Mouse (Mus musculus) lung, embryonic 14.5 days (tissue): ENCODE measurements around the gene Sergef. TPM values are rescaled to one million over a fixed set of nuclear protein-coding genes. Genes with fewer than 3 reads are reported as not detected.

Experiments used
- ATAC-seq: fragments of 200-750 bp; cut with Nextera tagmentation; 2 replicates; pipeline ENCODE4 v1.8.0; 2017; ENCODE audit warnings: mild to moderate bottlenecking, moderate TSS enrichment, moderate library complexity; ENCODE audit not compliant: insufficient read depth
- DNase-seq: peaks from one replicate; pipeline ENCODE4 v3.0.0-alpha.2; 2015
- H3K27ac ChIP-seq: fragments of 300-500 bp; sonication (generic); 2 replicates; pipeline ENCODE4 v1.5.1; 2014; ENCODE audit warnings: low read depth, mild to moderate bottlenecking, moderate library complexity
- H3K27me3 ChIP-seq: fragments of 300-500 bp; sonication (generic); 2 replicates; pipeline ENCODE4 v1.6.1; 2014; ENCODE audit warnings: low read length, control low read depth; ENCODE audit not compliant: insufficient read depth
- H3K36me3 ChIP-seq: fragments of 300-500 bp; sonication (generic); 2 replicates; pipeline ENCODE4 v1.6.1; 2014; ENCODE audit warnings: control low read depth; ENCODE audit not compliant: insufficient read depth
- H3K4me1 ChIP-seq: fragments of 300-500 bp; sonication (generic); 2 replicates; pipeline ENCODE4 v1.6.1; 2014; ENCODE audit warnings: antibody characterized with exemption, control low read depth; ENCODE audit not compliant: insufficient read depth
- H3K4me2 ChIP-seq: fragments of 300-500 bp; sonication (generic); 2 replicates; pipeline ENCODE4 v1.6.1; 2014; ENCODE audit warnings: mild to moderate bottlenecking
- H3K4me3 ChIP-seq: fragments of 300-500 bp; sonication (generic); 2 replicates; pipeline ENCODE4 v1.5.1; 2014; ENCODE audit warnings: low read depth, low read length
- H3K9ac ChIP-seq: fragments of 300-500 bp; sonication (generic); 2 replicates; pipeline ENCODE4 v1.6.1; 2014
- H3K9me3 ChIP-seq: fragments of 300-500 bp; sonication (generic); 2 replicates; pipeline ENCODE4 v1.6.1; 2016; ENCODE audit warnings: low read depth, low read length, control low read depth
- CTCF ChIP-seq: IDR thresholded peaks from 2 replicates; pipeline ENCODE4 v1.5.1; 2016; ENCODE audit warnings: antibody characterized with exemption, low read depth
- WGBS: fragments of 180-500 bp; shearing (Covaris S2); extraction: QIAGEN DNeasy Blood & Tissue Kit; methylation state at CpG from one replicate; pipeline ENCODE4 v1.1.7; 2014; 5-methylcytosine and 5-hydroxymethylcytosine counted together
- polyA plus RNA-seq: library from polyadenylated mRNA; unstranded; fragments of >200 nt; fragmentation: Nextera tagmentation; extraction: Ambion mirVana; gene quantifications from 2 replicates; pipeline ENCODE4 v1.2.1, GENCODE M21; 2014

Sergef gene
- polyA plus RNA-seq, 1 experiment from 2014 or later: 12.7 TPM

DNA sequence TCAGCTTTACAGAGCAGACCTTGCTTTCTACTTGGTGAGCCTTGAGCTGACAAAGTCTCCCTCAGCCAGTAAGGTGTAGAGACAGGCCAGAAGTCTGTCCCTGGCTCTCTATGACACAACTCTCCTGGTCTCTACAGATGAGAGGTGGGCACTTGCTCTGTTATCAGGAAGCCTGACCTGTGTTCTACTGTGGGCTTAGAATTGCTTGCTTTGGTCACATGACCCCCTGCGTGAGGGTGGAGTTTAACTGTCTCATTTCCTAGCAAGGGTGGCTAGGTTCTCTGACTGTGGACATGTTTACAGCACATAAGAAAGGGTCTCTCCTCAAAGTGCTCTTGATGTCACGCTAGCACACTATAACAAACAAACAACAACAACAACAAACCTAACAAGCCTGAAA, 79.5 kb downstream of the Sergef start:
- Histone ChIP-seq H3K4me3 (no peak overlapping the region), H3K4me2 (no peak overlapping the region), H3K27me3 (no peaks in the 10 kb centered on the region), H3K9ac (no peak overlapping the region), H3K36me3 (no peaks in the 10 kb centered on the region), H3K27ac (no peak overlapping the region), H3K4me1 (no peaks in the 10 kb centered on the region), H3K9me3 (no peaks in the 10 kb centered on the region)
- no peak for TF ChIP-seq CTCF
- WGBS: 78% methylated on average over 2 of the region's 2 CpGs
- DNase-seq (no peak), ATAC-seq (no peak)

DNA sequence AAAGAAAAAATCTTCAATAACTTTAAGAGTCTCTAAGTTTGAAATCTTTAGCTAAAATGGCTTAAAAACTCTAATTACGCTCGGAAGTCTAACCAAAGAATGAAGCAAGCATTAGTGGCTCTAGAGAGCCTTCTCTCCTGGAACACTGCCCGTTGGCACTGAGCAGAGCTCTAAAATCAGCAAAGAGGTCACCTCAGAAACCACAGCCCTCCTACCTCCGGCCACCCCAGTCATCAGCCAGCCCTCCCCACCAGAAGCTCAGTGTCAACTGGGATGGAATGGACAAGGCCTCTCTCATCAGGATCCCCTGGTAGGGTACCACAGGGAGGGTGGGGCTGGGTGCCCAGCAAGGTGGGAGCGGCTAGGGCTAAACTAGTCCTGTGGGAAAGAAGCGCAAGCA, 80.0 kb downstream of the Sergef start:
- Histone ChIP-seq H3K27me3 (no peaks in the 10 kb centered on the region), H3K9ac (no peak overlapping the region), H3K36me3 (no peaks in the 10 kb centered on the region), H3K4me2 (no peak overlapping the region), H3K4me3 (no peak overlapping the region), H3K27ac (no peak overlapping the region), H3K9me3 (no peaks in the 10 kb centered on the region), H3K4me1 (0 out of 2 replicates have a peak, but pooled peaks cover 1% of the 10 kb centered on the region)
- TF ChIP-seq CTCF: no peak
- DNase-seq (peak; percentile 28), ATAC-seq (no peak)
- 82% methylated on average over 6 of the region's 6 CpGs for WGBS

GRCm38 (mm10) chr7:46559006-46559405, 80.6 kb downstream of the Sergef start:
- no peaks in the 10 kb centered on the region for H3K27me3 ChIP-seq
- no peak overlapping the region for H3K4me2 ChIP-seq
- H3K9ac ChIP-seq: no peak overlapping the region
- no peak overlapping the region for H3K4me3 ChIP-seq
- TF ChIP-seq CTCF: no peak
- WGBS: 77% methylated on average over 5 of the region's 5 CpGs
- no peak overlapping the region for H3K27ac ChIP-seq
- no peak for DNase-seq
- no peaks in the 10 kb centered on the region for H3K9me3 ChIP-seq
- no peaks in the 10 kb centered on the region for H3K36me3 ChIP-seq
- peaks cover 6% of the 10 kb centered on the region; the same call in 1 of the 2 replicates for H3K4me1 ChIP-seq
- ATAC-seq: no peak

DNA sequence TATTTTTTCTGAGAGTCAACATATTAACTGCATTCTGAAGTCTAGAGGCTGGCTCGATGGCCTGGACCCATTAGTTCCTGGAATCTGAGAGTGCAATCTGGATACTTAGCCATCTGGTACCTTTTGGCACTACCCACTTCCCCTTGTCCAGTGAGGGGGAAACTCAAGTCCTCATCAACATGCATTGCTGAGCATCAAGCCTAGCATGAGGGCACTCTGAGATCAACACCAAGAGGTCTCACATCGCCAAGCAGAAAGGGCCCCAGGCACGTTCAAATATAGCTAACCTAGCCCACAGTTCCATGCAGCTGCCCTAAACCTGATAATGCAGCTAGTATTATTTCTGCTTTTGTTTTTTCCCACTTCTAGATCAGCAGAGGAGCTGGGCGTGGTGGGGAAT, 81.6 kb downstream of the Sergef start:
- no peaks in the 10 kb centered on the region for H3K27me3 ChIP-seq
- peaks cover 16% of the 10 kb centered on the region for H3K4me1 ChIP-seq
- H3K4me3 ChIP-seq: no peak overlapping the region
- H3K9ac ChIP-seq: no peak overlapping the region
- H3K27ac ChIP-seq: no peak overlapping the region
- H3K36me3 ChIP-seq: no peaks in the 10 kb centered on the region
- TF ChIP-seq CTCF: no peak
- H3K9me3 ChIP-seq: no peaks in the 10 kb centered on the region
- ATAC-seq (no peak), DNase-seq (no peak)
- 89% methylated on average over 4 of the region's 4 CpGs for WGBS
- no peak overlapping the region for H3K4me2 ChIP-seq

- no peak overlapping the region for H3K9ac ChIP-seq
- H3K27ac ChIP-seq: no peak overlapping the region
- H3K36me3 ChIP-seq: no peaks in the 10 kb centered on the region
- H3K9me3 ChIP-seq: no peaks in the 10 kb centered on the region
- H3K4me2 ChIP-seq: no peak overlapping the region
- WGBS: 79% methylated on average over 11 of the region's 11 CpGs
- H3K4me3 ChIP-seq: no peak overlapping the region
- H3K4me1 ChIP-seq: peaks cover 18% of the 10 kb centered on the region
- H3K27me3 ChIP-seq: no peaks in the 10 kb centered on the region
- ATAC-seq: no peak
- no peak for TF ChIP-seq CTCF
- no peak for DNase-seq
Observed at GRCm38 (mm10) chr7:46557387-46557786, 82.2 kb downstream of the Sergef start.

DNA sequence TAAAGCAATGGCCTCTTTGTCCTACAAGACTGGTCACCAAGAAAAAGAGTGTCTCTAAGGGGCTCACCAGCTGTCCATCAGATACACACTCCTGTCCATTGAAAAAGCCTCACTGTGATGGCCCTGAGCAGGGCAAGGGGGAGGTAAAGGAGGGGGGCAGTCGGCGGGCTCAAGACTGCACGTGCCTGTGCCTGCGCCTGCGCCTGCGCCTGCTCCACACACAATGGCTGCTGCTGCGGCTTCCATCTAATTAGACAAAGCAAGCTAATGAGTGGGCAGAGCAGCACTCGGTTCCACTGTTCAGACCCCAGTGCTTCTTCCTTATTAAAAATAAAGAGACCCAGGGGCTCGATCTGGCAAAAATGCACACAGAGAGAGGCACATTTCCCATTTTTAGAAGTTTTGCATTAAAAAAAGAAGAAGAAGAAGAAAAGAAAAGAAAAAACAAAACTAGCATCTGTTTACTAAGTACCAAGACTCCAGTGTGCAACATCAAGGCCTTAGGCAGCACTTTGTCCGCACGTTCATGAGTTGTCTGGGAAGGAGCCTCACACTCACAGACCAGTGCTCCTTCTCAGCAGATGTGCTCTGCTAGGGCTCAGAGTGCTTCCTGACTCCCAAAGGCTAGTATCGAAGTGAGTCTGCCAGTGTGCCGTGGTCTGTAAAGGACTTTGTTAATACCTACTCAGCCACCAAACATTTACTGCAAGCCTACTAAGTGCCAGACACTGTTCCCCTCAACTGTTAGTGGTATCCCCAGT, 83.1 kb downstream of the Sergef start:
- no peak overlapping the region for H3K4me3 ChIP-seq
- H3K9me3 ChIP-seq: no peaks in the 10 kb centered on the region
- H3K9ac ChIP-seq: no peak overlapping the region
- H3K27me3 ChIP-seq: no peaks in the 10 kb centered on the region
- H3K4me1 ChIP-seq: peaks cover 18% of the 10 kb centered on the region
- no peak for TF ChIP-seq CTCF
- ATAC-seq: no peak
- H3K4me2 ChIP-seq: no peak overlapping the region
- no peak overlapping the region for H3K27ac ChIP-seq
- 82% methylated on average over 13 of the region's 13 CpGs for WGBS
- H3K36me3 ChIP-seq: no peaks in the 10 kb centered on the region
- no peak for DNase-seq

DNA sequence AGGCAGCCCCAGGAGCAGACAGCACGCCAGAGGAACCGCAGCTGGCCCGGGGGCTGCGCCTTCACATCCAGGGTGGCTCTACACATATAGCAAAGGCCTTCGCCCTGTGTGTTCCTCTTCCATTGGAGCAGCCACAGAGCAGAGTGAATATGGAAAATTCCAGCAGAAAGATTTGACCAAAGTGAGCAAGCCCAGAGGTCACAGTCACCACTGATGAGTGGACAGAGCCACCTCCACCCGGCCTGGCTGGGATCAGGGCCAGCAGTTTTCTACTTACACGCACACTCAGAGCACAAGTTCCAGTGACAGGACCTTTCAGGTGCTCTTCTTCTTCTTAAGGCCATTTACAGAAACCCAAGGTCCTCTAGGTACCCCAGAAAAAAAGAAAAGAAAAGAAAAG, 83.9 kb downstream of the Sergef start:
- no peaks in the 10 kb centered on the region for H3K9me3 ChIP-seq
- H3K4me1 ChIP-seq: peaks cover 18% of the 10 kb centered on the region
- TF ChIP-seq CTCF: no peak
- no peak for DNase-seq
- no peak overlapping the region for H3K27ac ChIP-seq
- no peak overlapping the region for H3K4me2 ChIP-seq
- H3K9ac ChIP-seq: no peak overlapping the region
- 87% methylated on average over 7 of the region's 7 CpGs for WGBS
- no peaks in the 10 kb centered on the region for H3K36me3 ChIP-seq
- H3K27me3 ChIP-seq: no peaks in the 10 kb centered on the region
- no peak overlapping the region for H3K4me3 ChIP-seq
- no peak for ATAC-seq

GRCm38 (mm10) chr7:46554855-46555254, 84.8 kb downstream of the Sergef start:
- Histone ChIP-seq H3K36me3 (no peaks in the 10 kb centered on the region), H3K4me1 (peaks cover 18% of the 10 kb centered on the region), H3K4me2 (no peak overlapping the region), H3K9me3 (no peaks in the 10 kb centered on the region), H3K27ac (no peak overlapping the region), H3K27me3 (no peaks in the 10 kb centered on the region), H3K9ac (no peak overlapping the region), H3K4me3 (no peak overlapping the region)
- no peak for TF ChIP-seq CTCF
- 73% methylated on average over 9 of the region's 9 CpGs for WGBS
- DNase-seq: no peak
- no peak for ATAC-seq
